Mouse (Mus musculus) thymus, adult 2 months (tissue): ENCODE measurements around the gene Boc. TPM values are rescaled to one million over a fixed set of nuclear protein-coding genes. Genes with fewer than 3 reads are reported as not detected.
A peak's percentile ranks its signal among the peaks of the same experiment; 100 is the strongest.

Experiments
- DNase-seq: peaks from one replicate; pipeline ENCODE4 v3.0.0; 2021
- H3K27ac ChIP-seq: fragments of 200-500 bp; 2 replicates; pipeline ENCODE4 v1.5.1; 2012; ENCODE audit warnings: low read length, control low read depth; ENCODE audit not compliant: control insufficient read depth, insufficient read depth
- H3K27me3 ChIP-seq: fragments of 200-500 bp; 2 replicates; pipeline ENCODE4 v1.6.1; 2012; ENCODE audit warnings: mild to moderate bottlenecking, low read length, moderate library complexity, mixed read lengths; ENCODE audit not compliant: control insufficient read depth, insufficient read depth
- H3K36me3 ChIP-seq: fragments of 200-500 bp; 2 replicates; pipeline ENCODE4 v1.6.1; 2012; ENCODE audit warnings: mild to moderate bottlenecking, low read length, moderate library complexity; ENCODE audit not compliant: control insufficient read depth, insufficient read depth
- H3K4me1 ChIP-seq: fragments of 200-500 bp; replicated peaks from 2 replicates; pipeline ENCODE4 v1.6.1; 2012; ENCODE audit warnings: low read length; ENCODE audit not compliant: control insufficient read depth, insufficient read depth
- H3K4me3 ChIP-seq: fragments of 200-500 bp; 2 replicates; pipeline ENCODE4 v1.5.1; 2012; ENCODE audit warnings: mild to moderate bottlenecking, low read length, control low read depth, moderate library complexity; ENCODE audit not compliant: control insufficient read depth, insufficient read depth
- CTCF ChIP-seq: fragments of 200-500 bp; IDR thresholded peaks from 2 replicates; pipeline ENCODE4 v1.5.1; 2012; ENCODE audit warnings: mild to moderate bottlenecking, control low read depth, low read length, moderate library complexity, borderline replicate concordance; ENCODE audit not compliant: control insufficient read depth, poor library complexity, insufficient read depth; ENCODE audit errors: extremely low read depth
- POLR2A ChIP-seq: fragments of 200-500 bp; IDR thresholded peaks from 2 replicates; pipeline ENCODE4 v1.6.1; 2012; ENCODE audit warnings: mild to moderate bottlenecking, low read length, control low read depth, moderate library complexity; ENCODE audit not compliant: control insufficient read depth, poor library complexity, insufficient read depth; ENCODE audit errors: extremely low read depth
- WGBS: fragments of 180-500 bp; shearing (Covaris S2); methylation state at CpG from one replicate; pipeline ENCODE4 v1.1.7; 2018; 5-methylcytosine and 5-hydroxymethylcytosine counted together
- polyA plus RNA-seq: library from polyadenylated mRNA; depleted of rRNA; stranded (reverse); fragments of >200 nt; gene quantifications from 2 replicates; pipeline ENCODE4 v1.2.3, GENCODE M21; 2012

Boc gene
- polyA plus RNA-seq, 1 experiment = 14.6 TPM

- TF ChIP-seq CTCF (no peak), POLR2A (no peak)
- WGBS = 88% methylated on average over 1 of the region's 1 CpGs
- Histone ChIP-seq H3K27ac (no peak overlapping the region), H3K27me3 (no peaks in the 10 kb centered on the region), H3K4me3 (no peak overlapping the region), H3K36me3 (no peaks in the 10 kb centered on the region), H3K4me1 (peaks cover 9% of the 10 kb centered on the region; the same call in 1 of the 2 replicates)
- DNase-seq = no peak
Measured at GRCm38 (mm10) chr16:44547976-44548375, 10.7 kb downstream of the Boc start.

GRCm38 (mm10) chr16:44546831-44547230, 11.9 kb downstream of the Boc start:
- peak; percentile 19 for DNase-seq
- no peak overlapping the region for H3K27ac ChIP-seq

GRCm38 (mm10) chr16:44545939-44546338, 12.8 kb downstream of the Boc start:
- 62% methylated on average over 2 of the region's 2 CpGs for WGBS
- TF ChIP-seq POLR2A (no peak), CTCF (no peak)
- H3K27ac ChIP-seq = no peak overlapping the region
- no peak for DNase-seq
- H3K27me3 ChIP-seq = no peaks in the 10 kb centered on the region
- H3K36me3 ChIP-seq = no peaks in the 10 kb centered on the region
- peaks cover 9% of the 10 kb centered on the region; the same call in 1 of the 2 replicates for H3K4me1 ChIP-seq
- no peak overlapping the region for H3K4me3 ChIP-seq

More at GRCm38 (mm10) chr16:44546831-44547230, 11.9 kb downstream of the Boc start:
- TF ChIP-seq POLR2A (no peak), CTCF (no peak)
- WGBS = 5% methylated on average over 8 of the region's 8 CpGs
- Histone ChIP-seq H3K4me1 (peaks cover 9% of the 10 kb centered on the region; the same call in 1 of the 2 replicates), H3K27me3 (no peaks in the 10 kb centered on the region), H3K36me3 (no peaks in the 10 kb centered on the region), H3K4me3 (no peak overlapping the region)

DNA sequence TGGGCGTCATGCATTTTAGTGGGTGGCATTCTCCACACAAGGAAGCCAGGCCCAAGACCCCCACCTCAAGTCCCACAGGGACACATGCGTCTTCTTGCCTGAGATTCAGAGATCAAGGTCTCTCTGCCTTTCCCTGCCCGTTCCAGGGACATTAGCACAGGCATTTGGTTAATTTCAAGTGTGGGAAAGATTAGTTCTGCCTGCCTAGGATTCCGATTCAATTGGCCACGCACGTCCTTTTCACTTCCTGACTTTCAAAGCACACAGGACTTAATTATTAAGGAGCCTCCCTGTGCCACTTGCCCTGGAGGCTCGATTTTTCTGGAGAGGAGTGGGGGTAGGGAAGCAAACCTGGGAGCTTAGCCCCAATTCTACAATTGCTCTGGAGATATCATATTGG, 13.5 kb downstream of the Boc start:
- Histone ChIP-seq H3K4me1 (peaks cover 9% of the 10 kb centered on the region; the same call in 1 of the 2 replicates), H3K36me3 (no peaks in the 10 kb centered on the region), H3K27me3 (no peaks in the 10 kb centered on the region), H3K4me3 (no peak overlapping the region), H3K27ac (no peak overlapping the region)
- no peak for DNase-seq
- TF ChIP-seq POLR2A (no peak), CTCF (no peak)
- WGBS = 89% methylated on average over 7 of the region's 7 CpGs

GRCm38 (mm10) chr16:44543098-44543497, 15.6 kb downstream of the Boc start:
- Histone ChIP-seq H3K27ac (no peak overlapping the region), H3K27me3 (no peaks in the 10 kb centered on the region), H3K4me1 (peaks cover 9% of the 10 kb centered on the region; the same call in 1 of the 2 replicates), H3K36me3 (no peaks in the 10 kb centered on the region), H3K4me3 (no peak overlapping the region)
- TF ChIP-seq CTCF (no peak), POLR2A (no peak)
- no peak for DNase-seq
- WGBS = 78% methylated on average over 3 of the region's 3 CpGs

DNA sequence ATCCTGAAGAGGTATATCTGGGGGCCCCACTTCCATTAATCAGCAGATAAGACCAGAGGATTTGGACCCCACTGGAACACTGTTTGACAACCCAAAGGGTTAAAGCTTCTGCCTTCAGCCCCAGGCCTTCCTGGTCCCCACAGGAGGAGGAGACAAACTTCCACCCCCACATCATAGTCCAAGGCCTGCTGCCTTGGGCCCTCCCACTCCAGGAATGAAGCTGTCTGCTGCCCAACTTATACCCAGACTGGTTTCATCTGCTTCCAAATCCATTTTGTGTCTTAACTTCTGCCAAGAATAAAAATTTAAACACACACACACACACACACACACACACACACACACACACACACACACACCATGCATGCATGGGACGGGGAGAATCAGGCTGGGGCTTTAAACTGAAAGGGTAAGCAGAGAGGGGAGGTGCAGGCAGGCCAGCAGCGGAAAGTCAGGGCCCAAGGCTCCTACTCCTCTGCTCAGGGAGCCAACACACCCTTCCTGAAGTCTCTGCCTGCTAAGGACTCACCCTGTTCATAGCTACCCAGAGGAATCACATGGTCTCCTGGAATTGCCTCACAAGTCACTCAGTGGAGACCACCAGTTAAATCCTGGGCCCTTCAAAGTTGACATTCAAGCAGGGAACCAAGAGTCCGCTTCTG, 16.5 kb downstream of the Boc start:
- Histone ChIP-seq H3K4me3 (no peak overlapping the region), H3K27ac (no peak overlapping the region), H3K36me3 (no peaks in the 10 kb centered on the region), H3K4me1 (peaks cover 8% of the 10 kb centered on the region; the same call in 1 of the 2 replicates), H3K27me3 (no peaks in the 10 kb centered on the region)
- no peak for DNase-seq
- TF ChIP-seq CTCF = no peak
- TF ChIP-seq POLR2A = no peak
- 90% methylated on average over 3 of the region's 3 CpGs for WGBS

- Histone ChIP-seq H3K27ac (no peak overlapping the region), H3K36me3 (no peaks in the 10 kb centered on the region), H3K4me1 (no peaks in the 10 kb centered on the region), H3K27me3 (no peaks in the 10 kb centered on the region), H3K4me3 (no peak overlapping the region)
- TF ChIP-seq POLR2A = no peak
- no peak for TF ChIP-seq CTCF
- DNase-seq = no peak
- 85% methylated on average over 8 of the region's 8 CpGs for WGBS
Measured at GRCm38 (mm10) chr16:44539611-44540010, 19.1 kb downstream of the Boc start.
